Mouse (Mus musculus): ENCODE measurements around the gene Cpne5. TPM values are rescaled to one million over a fixed set of nuclear protein-coding genes. Genes with fewer than 3 reads are reported as not detected.

The Cpne5 gene
- polyA plus RNA-seq, 1 experiment from 2014 or later: 5.5 TPM

GRCm38 (mm10) chr17:29143266-29143665 lies 94.7 kb downstream of the Cpne5 start:
- Histone ChIP-seq H3K36me3 (ENCODE audit: control insufficient read depth, insufficient read depth, low read length) (no peaks in the 10 kb centered on the region), H3K4me3 (ENCODE audit: low read depth, low read length) (no peak overlapping the region), H3K9me3 (ENCODE audit: control insufficient read depth, low read length) (no peaks in the 10 kb centered on the region), H3K4me2 (ENCODE audit: low read depth, low read length, severe bottlenecking) (no peak overlapping the region), H3K27me3 (ENCODE audit: control insufficient read depth, insufficient read depth, low read length) (no peaks in the 10 kb centered on the region), H3K4me1 (replicated peaks; ENCODE audit: control insufficient read depth, insufficient read depth, low read length) (no peaks in the 10 kb centered on the region; the same call in 1 of the 2 replicates), H3K9ac (ENCODE audit: low read length) (no peak overlapping the region), H3K27ac (ENCODE audit: low read depth, low read length) (no peak overlapping the region)
- 86% methylated on average over 8 of the region's 8 CpGs for WGBS
- no peak for ATAC-seq (replicated peaks; ENCODE audit: low FRiP score)
- no peak for DNase-seq (ENCODE audit: low spot score)

DNA sequence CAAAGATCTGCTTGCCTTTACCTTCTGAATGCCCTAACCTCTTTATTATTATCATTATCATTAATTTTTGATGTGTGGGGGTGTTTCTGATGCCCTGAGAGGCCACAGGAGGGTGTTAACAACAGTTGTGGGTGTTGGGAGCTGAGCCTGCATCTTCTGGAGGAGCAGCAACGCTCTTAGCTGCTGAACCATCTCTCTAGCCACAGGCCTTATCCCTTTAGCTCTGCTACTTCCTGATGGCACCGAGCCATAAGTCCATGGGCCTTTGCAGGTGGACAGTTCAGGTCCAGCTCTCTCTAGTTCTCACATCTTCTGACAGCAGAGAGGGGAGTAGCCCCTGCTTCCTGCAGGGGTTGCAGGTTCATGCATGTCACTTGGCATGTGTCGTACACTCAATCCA lies 96.4 kb downstream of the Cpne5 start:
- WGBS: 92% methylated on average over 3 of the region's 3 CpGs
- ATAC-seq (replicated peaks; ENCODE audit: low FRiP score) (no peak), DNase-seq (ENCODE audit: low spot score) (no peak)

DNA sequence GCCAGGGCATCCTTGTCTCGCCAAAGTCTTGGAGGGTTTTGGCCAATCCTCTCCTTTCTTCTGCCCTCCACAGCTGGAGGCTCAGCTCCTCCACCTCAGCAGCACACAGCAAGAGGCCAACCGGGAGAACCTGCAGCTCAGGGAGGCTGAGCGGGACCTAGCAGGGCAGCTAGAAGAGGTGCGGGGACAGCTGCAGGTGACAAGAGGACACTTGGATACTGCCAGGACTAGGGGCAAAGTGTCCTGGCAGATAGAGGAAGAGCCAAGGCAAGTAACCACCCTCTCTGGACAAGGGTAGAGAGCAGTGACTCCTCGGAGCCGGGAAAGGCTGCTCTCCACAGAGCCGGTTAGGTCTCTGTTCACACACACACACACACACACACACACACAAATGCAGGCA lies 100.1 kb downstream of the Cpne5 start:
- no peak for ATAC-seq (replicated peaks; ENCODE audit: low FRiP score)

More for the DNA sequence above, 96.4 kb downstream of the Cpne5 start:
- H3K4me2 ChIP-seq (ENCODE audit: low read depth, low read length, severe bottlenecking): no peak overlapping the region
- H3K9me3 ChIP-seq (ENCODE audit: control insufficient read depth, low read length): no peaks in the 10 kb centered on the region
- no peak overlapping the region for H3K27ac ChIP-seq (ENCODE audit: low read depth, low read length)
- H3K27me3 ChIP-seq (ENCODE audit: control insufficient read depth, insufficient read depth, low read length): no peaks in the 10 kb centered on the region
- H3K4me3 ChIP-seq (ENCODE audit: low read depth, low read length): no peak overlapping the region
- H3K36me3 ChIP-seq (ENCODE audit: control insufficient read depth, insufficient read depth, low read length): no peaks in the 10 kb centered on the region
- no peaks in the 10 kb centered on the region for H3K4me1 ChIP-seq (replicated peaks; ENCODE audit: control insufficient read depth, insufficient read depth, low read length)
- no peak overlapping the region for H3K9ac ChIP-seq (ENCODE audit: low read length)

DNA sequence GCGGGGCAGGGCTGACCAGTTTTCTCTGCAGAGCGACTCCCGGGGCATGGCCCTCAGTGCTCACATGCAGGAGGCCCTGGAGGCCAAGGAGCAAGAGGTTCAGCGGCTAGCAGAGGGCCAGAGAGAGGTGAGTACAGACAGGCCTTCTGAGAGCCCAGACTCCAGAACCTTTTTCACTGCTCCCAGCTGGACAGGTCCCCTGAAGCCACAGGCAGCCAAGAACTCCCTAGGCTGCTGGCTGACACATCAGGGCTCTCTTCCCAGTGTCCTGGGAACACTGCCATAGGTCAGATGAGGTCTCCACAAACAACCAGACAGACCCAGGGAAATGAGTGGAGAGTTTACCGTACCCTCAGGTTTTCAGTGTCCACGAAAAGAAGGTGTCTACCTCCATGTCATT lies 101.7 kb downstream of the Cpne5 start:
- Histone ChIP-seq H3K36me3 (ENCODE audit: control insufficient read depth, insufficient read depth, low read length) (no peaks in the 10 kb centered on the region), H3K4me2 (ENCODE audit: low read depth, low read length, severe bottlenecking) (no peak overlapping the region), H3K27ac (ENCODE audit: low read depth, low read length) (no peak overlapping the region), H3K27me3 (ENCODE audit: control insufficient read depth, insufficient read depth, low read length) (no peaks in the 10 kb centered on the region), H3K4me1 (replicated peaks; ENCODE audit: control insufficient read depth, insufficient read depth, low read length) (no peaks in the 10 kb centered on the region), H3K9me3 (ENCODE audit: control insufficient read depth, low read length) (no peaks in the 10 kb centered on the region), H3K4me3 (ENCODE audit: low read depth, low read length) (no peak overlapping the region), H3K9ac (ENCODE audit: low read length) (no peak overlapping the region)
- ATAC-seq (replicated peaks; ENCODE audit: low FRiP score): no peak
- DNase-seq (ENCODE audit: low spot score): no peak
- 60% methylated on average over 6 of the region's 6 CpGs for WGBS

More for the DNA sequence above, 100.1 kb downstream of the Cpne5 start:
- Histone ChIP-seq H3K27me3 (ENCODE audit: control insufficient read depth, insufficient read depth, low read length) (no peaks in the 10 kb centered on the region), H3K27ac (ENCODE audit: low read depth, low read length) (no peak overlapping the region), H3K9ac (ENCODE audit: low read length) (no peak overlapping the region), H3K4me2 (ENCODE audit: low read depth, low read length, severe bottlenecking) (no peak overlapping the region), H3K4me3 (ENCODE audit: low read depth, low read length) (no peak overlapping the region), H3K4me1 (replicated peaks; ENCODE audit: control insufficient read depth, insufficient read depth, low read length) (no peaks in the 10 kb centered on the region), H3K36me3 (ENCODE audit: control insufficient read depth, insufficient read depth, low read length) (no peaks in the 10 kb centered on the region), H3K9me3 (ENCODE audit: control insufficient read depth, low read length) (no peaks in the 10 kb centered on the region)
- DNase-seq (ENCODE audit: low spot score): no peak
- WGBS: 74% methylated on average over 7 of the region's 7 CpGs

- Histone ChIP-seq H3K4me3 (ENCODE audit: low read depth, low read length) (no peak overlapping the region), H3K4me1 (replicated peaks; ENCODE audit: control insufficient read depth, insufficient read depth, low read length) (no peaks in the 10 kb centered on the region), H3K4me2 (ENCODE audit: low read depth, low read length, severe bottlenecking) (no peak overlapping the region), H3K27ac (ENCODE audit: low read depth, low read length) (no peak overlapping the region), H3K9ac (ENCODE audit: low read length) (no peak overlapping the region), H3K27me3 (ENCODE audit: control insufficient read depth, insufficient read depth, low read length) (no peaks in the 10 kb centered on the region), H3K9me3 (ENCODE audit: control insufficient read depth, low read length) (no peaks in the 10 kb centered on the region), H3K36me3 (ENCODE audit: control insufficient read depth, insufficient read depth, low read length) (no peaks in the 10 kb centered on the region)
- ATAC-seq (replicated peaks; ENCODE audit: low FRiP score) (no peak), DNase-seq (ENCODE audit: low spot score) (no peak)
- 79% methylated on average over 5 of the region's 5 CpGs for WGBS
Measured at GRCm38 (mm10) chr17:29135066-29135465, 102.9 kb downstream of the Cpne5 start.

GRCm38 (mm10) chr17:29129341-29129740 lies 108.6 kb downstream of the Cpne5 start:
- no peak overlapping the region for H3K4me3 ChIP-seq (ENCODE audit: low read depth, low read length)
- H3K27ac ChIP-seq (ENCODE audit: low read depth, low read length): no peak overlapping the region
- DNase-seq (ENCODE audit: low spot score): no peak
- H3K36me3 ChIP-seq (ENCODE audit: control insufficient read depth, insufficient read depth, low read length): no peaks in the 10 kb centered on the region
- 41% methylated on average over 5 of the region's 5 CpGs for WGBS
- no peaks in the 10 kb centered on the region for H3K9me3 ChIP-seq (ENCODE audit: control insufficient read depth, low read length)
- no peak for ATAC-seq (replicated peaks; ENCODE audit: low FRiP score)
- H3K4me2 ChIP-seq (ENCODE audit: low read depth, low read length, severe bottlenecking): no peak overlapping the region
- no peak overlapping the region for H3K9ac ChIP-seq (ENCODE audit: low read length)
- no peaks in the 10 kb centered on the region for H3K4me1 ChIP-seq (replicated peaks; ENCODE audit: control insufficient read depth, insufficient read depth, low read length)
- H3K27me3 ChIP-seq (ENCODE audit: control insufficient read depth, insufficient read depth, low read length): no peaks in the 10 kb centered on the region

- Histone ChIP-seq H3K4me3 (ENCODE audit: low read depth, low read length) (no peak overlapping the region), H3K27me3 (ENCODE audit: control insufficient read depth, insufficient read depth, low read length) (no peaks in the 10 kb centered on the region), H3K36me3 (ENCODE audit: control insufficient read depth, insufficient read depth, low read length) (no peaks in the 10 kb centered on the region)
Measured at GRCm38 (mm10) chr17:29126561-29126960, 111.4 kb downstream of the Cpne5 start.

GRCm38 (mm10) chr17:29123578-29124174 lies 114.3 kb downstream of the Cpne5 start:
- Histone ChIP-seq H3K36me3 (ENCODE audit: control insufficient read depth, insufficient read depth, low read length) (no peaks in the 10 kb centered on the region), H3K4me3 (ENCODE audit: low read depth, low read length) (no peak overlapping the region), H3K27ac (ENCODE audit: low read depth, low read length) (no peak overlapping the region), H3K9ac (ENCODE audit: low read length) (no peak overlapping the region), H3K9me3 (ENCODE audit: control insufficient read depth, low read length) (no peaks in the 10 kb centered on the region), H3K27me3 (ENCODE audit: control insufficient read depth, insufficient read depth, low read length) (no peaks in the 10 kb centered on the region), H3K4me1 (replicated peaks; ENCODE audit: control insufficient read depth, insufficient read depth, low read length) (no peaks in the 10 kb centered on the region), H3K4me2 (ENCODE audit: low read depth, low read length, severe bottlenecking) (no peak overlapping the region)
- WGBS: 82% methylated on average over 6 of the region's 6 CpGs
- no peak for DNase-seq (ENCODE audit: low spot score)
- no peak for ATAC-seq (replicated peaks; ENCODE audit: low FRiP score)

More at GRCm38 (mm10) chr17:29126561-29126960, 111.4 kb downstream of the Cpne5 start:
- H3K4me1 ChIP-seq (replicated peaks; ENCODE audit: control insufficient read depth, insufficient read depth, low read length): no peaks in the 10 kb centered on the region
- 84% methylated on average over 3 of the region's 3 CpGs for WGBS
- no peak for DNase-seq (ENCODE audit: low spot score)
- no peak overlapping the region for H3K4me2 ChIP-seq (ENCODE audit: low read depth, low read length, severe bottlenecking)
- ATAC-seq (replicated peaks; ENCODE audit: low FRiP score): no peak
- no peaks in the 10 kb centered on the region for H3K9me3 ChIP-seq (ENCODE audit: control insufficient read depth, low read length)
- H3K27ac ChIP-seq (ENCODE audit: low read depth, low read length): no peak overlapping the region
- H3K9ac ChIP-seq (ENCODE audit: low read length): no peak overlapping the region

GRCm38 (mm10) chr17:29122817-29123216 lies 115.2 kb downstream of the Cpne5 start:
- DNase-seq (ENCODE audit: low spot score) (no peak), ATAC-seq (replicated peaks; ENCODE audit: low FRiP score) (no peak)
- Histone ChIP-seq H3K27ac (ENCODE audit: low read depth, low read length) (no peak overlapping the region), H3K9me3 (ENCODE audit: control insufficient read depth, low read length) (no peaks in the 10 kb centered on the region), H3K4me1 (replicated peaks; ENCODE audit: control insufficient read depth, insufficient read depth, low read length) (no peaks in the 10 kb centered on the region), H3K27me3 (ENCODE audit: control insufficient read depth, insufficient read depth, low read length) (no peaks in the 10 kb centered on the region), H3K9ac (ENCODE audit: low read length) (no peak overlapping the region), H3K4me3 (ENCODE audit: low read depth, low read length) (no peak overlapping the region), H3K36me3 (ENCODE audit: control insufficient read depth, insufficient read depth, low read length) (no peaks in the 10 kb centered on the region), H3K4me2 (ENCODE audit: low read depth, low read length, severe bottlenecking) (no peak overlapping the region)
- 85% methylated on average over 6 of the region's 6 CpGs for WGBS
